Mouse (Mus musculus) cortical plate, adult 2 months (tissue): ENCODE measurements around the gene Braf.

Source experiments
- CTCF ChIP-seq: fragments of 200-500 bp; IDR thresholded peaks from 2 replicates; pipeline ENCODE4 v1.5.1; 2011; ENCODE audit warnings: mild to moderate bottlenecking, control low read depth, low read length; ENCODE audit not compliant: insufficient read depth; ENCODE audit errors: extremely low read depth
- POLR2A ChIP-seq: fragments of 200-500 bp; IDR thresholded peaks from 2 replicates; pipeline ENCODE4 v1.6.1; 2011; ENCODE audit warnings: mild to moderate bottlenecking, low read length, control low read depth; ENCODE audit not compliant: insufficient read depth; ENCODE audit errors: extremely low read depth

DNA sequence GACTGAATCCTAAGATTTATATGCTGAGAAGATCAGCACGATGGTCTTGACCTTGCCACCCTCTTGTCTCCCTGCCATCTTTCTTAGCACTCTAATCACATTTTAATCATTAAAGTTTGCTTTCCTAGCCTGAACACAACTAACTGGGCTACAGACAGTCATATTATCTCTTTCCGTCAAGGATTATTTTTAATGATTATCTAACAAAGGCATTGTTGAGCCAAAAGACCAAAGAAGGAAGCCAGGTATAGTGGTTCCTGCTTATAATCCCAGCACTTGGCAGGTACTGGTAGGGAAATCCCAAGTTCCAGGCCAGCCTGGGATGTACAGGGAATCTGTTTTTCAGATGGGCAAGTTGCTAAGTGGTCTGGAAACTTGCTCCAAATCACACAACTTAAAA, 114.0 kb downstream of the Braf start:
- TF ChIP-seq CTCF (no peak), POLR2A (no peak)
